Mouse (Mus musculus) naive thymus-derived CD4-positive, alpha-beta T cell, adult 5 months (primary cell): ENCODE measurements around the gene Mall. TPM values are rescaled to one million over a fixed set of nuclear protein-coding genes. Genes with fewer than 3 reads are reported as not detected.

Experiments
- polyA plus RNA-seq: library from polyadenylated mRNA; unstranded; fragments of 100-300 nt; shearing (Covaris generic); gene quantifications from one replicate; pipeline ENCODE4 v1.2.1, GENCODE M21; 2017

The Mall gene
- polyA plus RNA-seq, result not detected

GRCm38 (mm10) chr2:127729671-127730070 is at the start of gene Mall:
Gene Mall (minus strand): TSS chr2:127729932.

DNA sequence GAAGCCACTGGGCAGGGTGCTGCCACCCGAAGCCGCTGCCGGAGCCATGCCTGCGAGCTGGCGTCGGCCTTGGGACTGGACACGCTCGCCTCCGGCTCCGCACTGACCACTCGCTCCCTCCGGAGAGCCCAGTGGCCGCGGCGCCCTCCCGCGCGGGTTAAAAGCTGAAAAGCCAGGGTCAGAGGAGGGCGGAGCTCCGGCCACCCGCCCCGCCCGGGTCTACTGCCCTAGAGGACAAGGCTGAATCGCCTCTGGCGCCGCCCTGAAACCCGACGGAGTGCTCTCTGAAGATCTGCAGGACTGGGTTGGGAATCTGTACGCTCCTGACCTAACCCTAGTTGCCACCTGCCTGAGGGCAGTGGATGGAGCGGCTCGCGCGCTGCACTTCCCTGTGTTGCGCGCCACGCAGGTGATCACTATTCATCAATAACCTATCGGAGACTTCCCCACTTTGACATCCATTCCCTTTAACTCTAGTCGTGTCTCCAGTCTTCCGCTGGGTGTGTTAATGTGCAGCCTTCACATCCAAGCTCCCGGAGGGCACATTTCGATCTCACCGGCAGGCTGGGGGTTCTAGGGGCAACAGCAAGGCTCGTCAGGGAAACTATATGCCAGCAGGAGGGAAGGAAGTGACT is 73.5 kb downstream of the Mall start, which contains the start of gene Mal:
Gene Mal (minus strand): TSS at position 610 of the 635 bp plus-strand sequence.

Other genes with a start within 250 kb of the Mall start
- 0.27 TPM for gene Kcnip3, start 207.8 kb downstream of the Mall start, polyA plus RNA-seq
- not detected for gene Prom2, start 188.5 kb downstream of the Mall start, polyA plus RNA-seq
- gene Zfp661, start 142.8 kb downstream of the Mall start, polyA plus RNA-seq, result 3.2 TPM
- gene Mrps5, start 142.7 kb downstream of the Mall start, polyA plus RNA-seq, result 119 TPM
- not detected for gene Mal, start 73.2 kb downstream of the Mall start, polyA plus RNA-seq
- not detected for gene Nphp1, start 59.0 kb upstream of the Mall start, polyA plus RNA-seq
- gene Mtln, start 62.6 kb upstream of the Mall start, polyA plus RNA-seq, result 13.4 TPM
- 0.49 TPM for gene Bub1, start 101.9 kb upstream of the Mall start, polyA plus RNA-seq
- 5.8 TPM for gene Acoxl, start 108.9 kb upstream of the Mall start, polyA plus RNA-seq